Mouse (Mus musculus) thymus, adult 2 months (tissue): ENCODE data around the gene Plk5. TPM values are rescaled to one million over a fixed set of nuclear protein-coding genes. Genes with fewer than 3 reads are reported as not detected.

ENCODE experiments used
- DNase-seq: peaks from one replicate; pipeline ENCODE4 v3.0.0; 2021
- H3K27ac ChIP-seq: fragments of 200-500 bp; 2 replicates; pipeline ENCODE4 v1.5.1; 2012; ENCODE audit warnings: low read length, control low read depth; ENCODE audit not compliant: control insufficient read depth, insufficient read depth
- H3K27me3 ChIP-seq: fragments of 200-500 bp; 2 replicates; pipeline ENCODE4 v1.6.1; 2012; ENCODE audit warnings: mild to moderate bottlenecking, low read length, moderate library complexity, mixed read lengths; ENCODE audit not compliant: control insufficient read depth, insufficient read depth
- H3K36me3 ChIP-seq: fragments of 200-500 bp; 2 replicates; pipeline ENCODE4 v1.6.1; 2012; ENCODE audit warnings: mild to moderate bottlenecking, low read length, moderate library complexity; ENCODE audit not compliant: control insufficient read depth, insufficient read depth
- H3K4me1 ChIP-seq: fragments of 200-500 bp; replicated peaks from 2 replicates; pipeline ENCODE4 v1.6.1; 2012; ENCODE audit warnings: low read length; ENCODE audit not compliant: control insufficient read depth, insufficient read depth
- H3K4me3 ChIP-seq: fragments of 200-500 bp; 2 replicates; pipeline ENCODE4 v1.5.1; 2012; ENCODE audit warnings: mild to moderate bottlenecking, low read length, control low read depth, moderate library complexity; ENCODE audit not compliant: control insufficient read depth, insufficient read depth
- CTCF ChIP-seq: fragments of 200-500 bp; IDR thresholded peaks from 2 replicates; pipeline ENCODE4 v1.5.1; 2012; ENCODE audit warnings: mild to moderate bottlenecking, control low read depth, low read length, moderate library complexity, borderline replicate concordance; ENCODE audit not compliant: control insufficient read depth, poor library complexity, insufficient read depth; ENCODE audit errors: extremely low read depth
- POLR2A ChIP-seq: fragments of 200-500 bp; IDR thresholded peaks from 2 replicates; pipeline ENCODE4 v1.6.1; 2012; ENCODE audit warnings: mild to moderate bottlenecking, low read length, control low read depth, moderate library complexity; ENCODE audit not compliant: control insufficient read depth, poor library complexity, insufficient read depth; ENCODE audit errors: extremely low read depth
- WGBS: fragments of 180-500 bp; shearing (Covaris S2); methylation state at CpG from one replicate; pipeline ENCODE4 v1.1.7; 2018; 5-methylcytosine and 5-hydroxymethylcytosine counted together
- polyA plus RNA-seq: library from polyadenylated mRNA; depleted of rRNA; stranded (reverse); fragments of >200 nt; gene quantifications from 2 replicates; pipeline ENCODE4 v1.2.3, GENCODE M21; 2012

Plk5 gene
- polyA plus RNA-seq, 1 experiment, result 0.22 TPM

DNA sequence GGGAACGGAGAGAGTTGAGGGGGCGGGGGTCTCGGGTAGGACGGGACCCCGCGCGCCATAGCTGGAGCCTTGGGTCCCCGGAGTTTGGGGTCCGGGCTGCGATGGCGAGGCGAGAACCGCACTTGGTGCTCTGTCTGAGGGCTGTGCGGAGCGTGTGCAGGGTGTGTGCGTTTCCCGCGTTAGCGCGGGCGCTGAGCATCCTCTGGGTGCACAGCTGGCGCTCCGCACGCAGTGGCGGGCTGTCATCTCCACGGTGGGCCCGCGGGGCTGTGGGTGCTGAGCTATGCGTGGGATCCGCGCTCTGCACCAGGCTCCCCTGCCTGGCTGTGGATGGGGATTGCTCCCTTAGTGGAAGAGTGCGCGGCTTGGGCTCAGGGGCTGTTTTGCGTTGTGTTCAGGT, 478 bp downstream of the Plk5 start:
- WGBS, result 7% methylated on average over 34 of the region's 34 CpGs
- TF ChIP-seq POLR2A, result no peak
- no peak for TF ChIP-seq CTCF
- Histone ChIP-seq H3K27me3 (peaks cover 18% of the 10 kb centered on the region), H3K4me1 (no peaks in the 10 kb centered on the region), H3K27ac (no peak overlapping the region), H3K36me3 (no peaks in the 10 kb centered on the region), H3K4me3 (no peak overlapping the region)
- DNase-seq, result no peak

DNA sequence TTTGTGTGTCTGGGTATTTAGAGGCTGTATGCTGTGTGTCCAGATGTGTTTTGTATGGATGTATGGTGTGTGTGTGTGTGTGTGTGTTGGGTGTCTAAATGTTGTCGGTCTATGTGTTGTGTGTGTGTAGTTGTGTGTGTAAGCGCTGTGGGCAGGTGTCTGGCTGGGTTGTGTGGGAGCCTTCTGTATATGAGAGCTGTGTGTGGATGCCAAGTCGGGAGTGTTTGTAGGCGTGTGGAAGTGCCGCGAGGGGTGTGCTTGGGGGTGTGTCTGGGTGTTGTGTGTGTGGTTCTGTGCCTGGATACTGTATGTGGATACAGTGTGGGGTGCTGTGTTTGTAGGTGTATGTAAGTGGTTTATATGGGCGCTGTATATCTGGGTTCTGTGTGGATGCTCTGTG, 1.1 kb downstream of the Plk5 start:
- no peak overlapping the region for H3K4me3 ChIP-seq
- TF ChIP-seq POLR2A (no peak), CTCF (no peak)
- WGBS, result 35% methylated on average over 7 of the region's 7 CpGs
- H3K27me3 ChIP-seq, result peaks cover 18% of the 10 kb centered on the region
- H3K36me3 ChIP-seq, result no peaks in the 10 kb centered on the region
- no peak for DNase-seq
- no peaks in the 10 kb centered on the region for H3K4me1 ChIP-seq
- H3K27ac ChIP-seq, result no peak overlapping the region

DNA sequence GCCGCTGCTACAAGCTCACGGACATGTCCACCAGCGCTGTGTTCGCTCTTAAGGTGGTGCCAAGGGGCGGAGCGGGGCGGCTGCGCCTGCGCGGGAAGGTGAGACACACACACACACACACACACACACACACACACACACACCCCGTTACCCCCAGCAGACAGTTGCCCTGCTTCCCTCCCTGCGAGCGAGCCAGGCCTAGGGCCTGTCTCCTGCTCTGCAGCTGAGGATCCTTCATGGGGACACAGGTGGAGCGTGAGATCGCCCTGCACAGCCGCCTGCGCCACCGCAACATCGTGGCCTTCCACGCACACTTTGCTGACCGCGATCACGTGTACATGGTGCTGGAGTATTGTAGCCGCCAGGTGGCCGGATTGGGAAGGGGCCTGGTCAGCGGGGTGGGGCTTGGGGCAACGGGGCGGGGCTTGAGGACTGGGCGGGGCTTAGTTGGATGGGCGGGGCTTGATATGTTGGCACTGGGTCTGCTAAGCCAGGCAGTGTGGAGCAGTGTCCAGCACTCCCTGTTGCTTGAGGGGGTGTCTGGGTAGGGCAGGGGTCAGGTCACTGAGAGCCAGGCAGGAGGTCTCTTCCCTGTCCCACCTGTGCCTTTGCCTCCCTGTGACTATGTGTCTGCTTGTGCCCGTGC, 1.9 kb downstream of the Plk5 start:
- WGBS, result 8% methylated on average over 31 of the region's 31 CpGs
- H3K27me3 ChIP-seq, result peaks cover 18% of the 10 kb centered on the region
- H3K4me3 ChIP-seq, result no peak overlapping the region
- TF ChIP-seq POLR2A, result no peak
- TF ChIP-seq CTCF, result no peak
- no peak overlapping the region for H3K27ac ChIP-seq
- no peaks in the 10 kb centered on the region for H3K4me1 ChIP-seq
- no peaks in the 10 kb centered on the region for H3K36me3 ChIP-seq
- DNase-seq, result no peak

DNA sequence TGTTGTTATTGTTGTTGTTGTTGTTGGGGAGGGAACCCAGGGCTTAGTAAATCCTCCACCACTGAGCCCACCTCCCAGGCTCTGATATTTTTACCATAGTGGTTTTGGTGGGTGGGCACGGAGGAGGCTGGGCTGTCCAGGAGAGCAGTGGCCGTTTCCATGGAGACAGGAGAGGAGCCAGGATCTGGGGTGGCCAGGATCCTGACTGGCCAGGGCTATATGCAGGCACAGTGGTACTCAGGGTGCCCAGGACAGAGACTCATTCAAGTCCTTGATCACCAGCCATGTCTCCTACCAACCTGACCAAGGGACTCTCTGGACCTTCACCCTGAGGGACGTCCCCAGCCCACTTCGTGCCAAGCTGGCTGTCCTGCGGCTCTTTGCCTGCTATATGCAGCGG, 7.5 kb downstream of the Plk5 start:
- TF ChIP-seq CTCF, result no peak
- TF ChIP-seq POLR2A, result no peak
- WGBS, result 67% methylated on average over 6 of the region's 6 CpGs
- no peak for DNase-seq
- Histone ChIP-seq H3K27ac (no peak overlapping the region), H3K36me3 (no peaks in the 10 kb centered on the region), H3K27me3 (peaks cover 3% of the 10 kb centered on the region; the same call in 1 of the 2 replicates), H3K4me1 (no peaks in the 10 kb centered on the region), H3K4me3 (no peak overlapping the region)

DNA sequence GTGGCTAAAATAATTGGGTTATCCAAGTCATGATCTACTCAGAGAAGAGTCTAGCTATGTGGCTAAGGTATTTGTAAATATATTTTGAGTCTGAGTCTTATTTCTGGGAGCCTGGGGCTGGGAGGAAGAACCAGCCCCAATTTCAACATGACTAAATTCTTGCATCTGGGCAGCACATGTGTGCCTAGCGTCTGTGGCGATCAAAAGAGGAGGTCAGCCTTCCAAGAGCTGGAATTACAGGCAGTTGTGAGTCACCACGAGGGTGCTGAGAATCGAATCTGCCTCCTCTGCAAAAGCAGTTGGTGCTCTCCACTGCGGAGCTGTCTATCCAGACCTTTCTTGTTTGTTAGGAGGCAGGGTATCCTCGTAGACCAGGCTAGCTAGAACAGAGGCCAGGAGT, 9.5 kb downstream of the Plk5 start:
- 64% methylated on average over 6 of the region's 6 CpGs for WGBS
- Histone ChIP-seq H3K27me3 (peaks cover 3% of the 10 kb centered on the region; the same call in 1 of the 2 replicates), H3K27ac (no peak overlapping the region), H3K4me3 (no peak overlapping the region), H3K36me3 (no peaks in the 10 kb centered on the region), H3K4me1 (no peaks in the 10 kb centered on the region)
- DNase-seq, result no peak
- TF ChIP-seq POLR2A (no peak), CTCF (no peak)

DNA sequence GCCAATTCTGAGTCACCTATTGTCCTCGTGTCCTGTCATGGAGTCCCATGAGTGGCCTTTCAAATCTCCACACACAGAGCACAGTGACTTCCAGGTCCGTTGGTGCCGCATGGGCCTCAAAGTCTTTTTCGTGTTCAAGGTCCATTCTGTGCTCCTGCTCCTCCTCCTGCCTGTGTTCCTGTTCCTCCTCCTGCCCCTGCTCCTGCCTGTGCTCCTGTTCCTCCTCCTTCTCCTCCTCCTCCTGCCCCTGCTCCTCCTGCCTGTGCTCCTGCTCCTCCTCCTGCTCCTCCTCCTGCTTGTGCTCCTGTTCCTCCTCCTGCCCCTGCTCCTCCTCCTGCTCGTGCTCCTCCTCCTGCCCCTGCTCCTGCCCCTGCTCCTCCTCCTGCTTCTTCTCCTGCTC, 11.7 kb downstream of the Plk5 start:
- no peak overlapping the region for H3K27ac ChIP-seq
- TF ChIP-seq CTCF (no peak), POLR2A (no peak)
- no peak overlapping the region for H3K4me3 ChIP-seq
- H3K27me3 ChIP-seq, result peaks cover 3% of the 10 kb centered on the region; the same call in 1 of the 2 replicates
- WGBS, result 68% methylated on average over 5 of the region's 5 CpGs
- no peak for DNase-seq
- peaks cover 14% of the 10 kb centered on the region for H3K4me1 ChIP-seq
- H3K36me3 ChIP-seq, result no peaks in the 10 kb centered on the region

DNA sequence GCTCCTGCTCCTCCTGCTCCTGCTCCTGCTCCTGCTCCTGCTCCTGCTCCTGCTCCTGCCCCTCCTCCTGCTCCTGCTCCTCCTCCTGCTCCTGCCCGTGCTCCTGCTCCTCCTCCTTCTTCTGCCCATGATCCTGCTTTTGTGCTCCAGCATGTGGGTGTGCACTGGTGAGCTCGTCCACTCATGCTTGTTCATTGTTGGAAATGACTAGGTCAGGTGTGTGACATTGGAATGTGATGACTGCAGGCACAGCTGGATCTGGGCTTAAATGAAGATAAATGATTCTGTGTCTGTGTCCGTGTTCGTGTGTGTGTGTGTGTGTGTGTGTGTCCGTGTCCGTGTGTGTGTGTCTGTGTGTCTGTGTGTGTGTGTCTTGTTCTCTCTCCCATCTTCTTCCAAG, 12.1 kb downstream of the Plk5 start:
- no peak for DNase-seq
- no peaks in the 10 kb centered on the region for H3K36me3 ChIP-seq
- peaks cover 14% of the 10 kb centered on the region for H3K4me1 ChIP-seq
- H3K27me3 ChIP-seq, result peaks cover 3% of the 10 kb centered on the region; the same call in 1 of the 2 replicates
- no peak overlapping the region for H3K27ac ChIP-seq
- 94% methylated on average over 6 of the region's 6 CpGs for WGBS
- TF ChIP-seq CTCF, result no peak
- no peak for TF ChIP-seq POLR2A
- no peak overlapping the region for H3K4me3 ChIP-seq
